Mouse (Mus musculus) T-helper 1 cell (primary cell): Measurements from ENCODE around the gene Cgref1.

Experiments
- in situ Hi-C: fragments of 300-600 bp; cut with MboI, MseI; formaldehyde crosslinking; loops from one replicate; pipeline ENCODE4 v1.15.1; 2025; ENCODE audit warnings: high pct_unique_total_duplicates

Gene Cgref1

GRCm38 (mm10) chr5:30950451-30950850 is 5.1 kb upstream of the Cgref1 start:
- in situ Hi-C loops: no loop called here

- in situ Hi-C loops: no loop called here
Observed at GRCm38 (mm10) chr5:30949654-30950326, 4.4 kb upstream of the Cgref1 start.

GRCm38 (mm10) chr5:30948620-30949019 is 3.2 kb upstream of the Cgref1 start:
- in situ Hi-C loops: no loop called here

GRCm38 (mm10) chr5:30944344-30944743 is 1.0 kb downstream of the Cgref1 start:
- in situ Hi-C loops: no loop called here

GRCm38 (mm10) chr5:30943004-30943403 is 2.4 kb downstream of the Cgref1 start:
- in situ Hi-C loops: no loop called here

- in situ Hi-C loops: loop anchor here (5.0 kb wide), 1 partner anchor 47 kb away; no protein-coding TSS in a partner anchor
Observed at GRCm38 (mm10) chr5:30934725-30935461, 10.5 kb downstream of the Cgref1 start.

- in situ Hi-C loops: loop anchor here (5.0 kb wide), 1 partner anchor 49 kb away; no protein-coding TSS in a partner anchor
Observed at GRCm38 (mm10) chr5:30933705-30934104, 11.7 kb downstream of the Cgref1 start.

- in situ Hi-C loops: loop anchor here (5.0 kb wide), 1 partner anchor 51 kb away; no protein-coding TSS in a partner anchor
Observed at GRCm38 (mm10) chr5:30931378-30931777, 14.0 kb downstream of the Cgref1 start.

- in situ Hi-C loops: loop anchor here (5.0 kb wide), 1 partner anchor 51 kb away; no protein-coding TSS in a partner anchor
Observed at GRCm38 (mm10) chr5:30930846-30931245, 14.5 kb downstream of the Cgref1 start.

- in situ Hi-C loops: loop anchor here (5.0 kb wide), 1 partner anchor 52 kb away; no protein-coding TSS in a partner anchor
Observed at GRCm38 (mm10) chr5:30930121-30930520, 15.3 kb downstream of the Cgref1 start.

GRCm38 (mm10) chr5:30927945-30928529 is 17.4 kb downstream of the Cgref1 start:
- in situ Hi-C loops: loop anchor here (5.0 kb wide), 1 partner anchor 74 kb away; no protein-coding TSS in a partner anchor

- in situ Hi-C loops: loop anchor here (5.0 kb wide), 1 partner anchor 76 kb away; no protein-coding TSS in a partner anchor
Observed at GRCm38 (mm10) chr5:30926073-30926472, 19.3 kb downstream of the Cgref1 start.

- in situ Hi-C loops: loop anchor here (5.0 kb wide), 1 partner anchor 77 kb away; no protein-coding TSS in a partner anchor
Observed at GRCm38 (mm10) chr5:30925217-30925616, 20.2 kb downstream of the Cgref1 start.

- in situ Hi-C loops: loop anchor here (5.0 kb wide), 1 partner anchor 78 kb away; no protein-coding TSS in a partner anchor
Observed at GRCm38 (mm10) chr5:30924614-30925013, 20.8 kb downstream of the Cgref1 start.

GRCm38 (mm10) chr5:30923119-30923518 is 22.3 kb downstream of the Cgref1 start:
- in situ Hi-C loops: no loop called here

- in situ Hi-C loops: no loop called here
Observed at GRCm38 (mm10) chr5:30922581-30923041, 22.8 kb downstream of the Cgref1 start.

GRCm38 (mm10) chr5:30921256-30922033 is 23.9 kb downstream of the Cgref1 start, which contains the start of gene Khk:
Khk (plus strand) TSS chr5:30921431.
- in situ Hi-C loops: no loop called here

- in situ Hi-C loops: no loop called here
Observed at GRCm38 (mm10) chr5:30920621-30921020, 24.8 kb downstream of the Cgref1 start.

GRCm38 (mm10) chr5:30919831-30920614 is 25.4 kb downstream of the Cgref1 start:
- in situ Hi-C loops: no loop called here

- in situ Hi-C loops: no loop called here
Observed at GRCm38 (mm10) chr5:30918691-30919090, 26.7 kb downstream of the Cgref1 start.
